Mouse (Mus musculus) MEL (cell line): ENCODE results near the gene Golga4. TPM values are rescaled to one million over a fixed set of nuclear protein-coding genes. Genes with fewer than 3 reads are reported as not detected.

Experiments
- DNase-seq: peaks from one replicate; pipeline ENCODE4 v3.0.0; 2011; ENCODE audit warnings: low read depth, low spot score
- H3K27ac ChIP-seq: 2 replicates; pipeline ENCODE4 v1.5.1; 2012; ENCODE audit warnings: low read depth, mild to moderate bottlenecking, control low read depth, low read length, moderate library complexity; ENCODE audit not compliant: control insufficient read depth
- H3K27me3 ChIP-seq, 2 experiments: fragments of 150-350 bp in 1 of 2; sonication (generic) in 1 of 2; 2 replicates each; pipeline ENCODE4 v1.6.1; 2012; ENCODE audit warnings: low read length in 2 of 2, mild to moderate bottlenecking in 2 of 2, improper control_type of control experiment in 1 of 2, moderate library complexity in 1 of 2; ENCODE audit not compliant: insufficient read depth in 2 of 2, control insufficient read depth in 1 of 2
- H3K36me3 ChIP-seq, 2 experiments: 2 replicates each; pipeline ENCODE4 v1.6.1; 2012 to 2014; ENCODE audit warnings: low read length in 2 of 2, improper control_type of control experiment in 1 of 2, inconsistent platforms in 1 of 2, mild to moderate bottlenecking in 1 of 2; ENCODE audit not compliant: insufficient read depth in 2 of 2, control insufficient read depth in 1 of 2
- H3K4me1 ChIP-seq, 2 experiments: fragments of 150-350 bp in 1 of 2; sonication (generic) in 1 of 2; 2 replicates each; pipeline ENCODE4 v1.6.1; 2012; ENCODE audit warnings: low read length in 2 of 2, improper control_type of control experiment in 1 of 2, mild to moderate bottlenecking in 1 of 2; ENCODE audit not compliant: insufficient read depth in 2 of 2, control insufficient read depth in 1 of 2
- H3K4me3 ChIP-seq, 2 experiments: fragments of 150-350 bp in 1 of 2; sonication (generic) in 1 of 2; 2 replicates each; pipeline ENCODE4 v1.5.1; 2012; ENCODE audit warnings: low read depth in 2 of 2, low read length in 2 of 2, mild to moderate bottlenecking in 2 of 2, moderate library complexity in 2 of 2, control low read depth in 1 of 2, improper control_type of control experiment in 1 of 2; ENCODE audit not compliant: control insufficient read depth in 1 of 2, insufficient read depth in 1 of 2
- H3K79me2 ChIP-seq: 2 replicates; pipeline ENCODE4 v1.6.1; 2012; ENCODE audit warnings: mild to moderate bottlenecking, low read length, moderate library complexity; ENCODE audit not compliant: control insufficient read depth, poor library complexity, insufficient read depth
- H3K9ac ChIP-seq: 2 replicates; pipeline ENCODE4 v1.6.1; 2012; ENCODE audit warnings: low read depth, mild to moderate bottlenecking, control low read depth, low read length, moderate library complexity; ENCODE audit not compliant: control insufficient read depth, poor library complexity, severe bottlenecking
- H3K9me3 ChIP-seq: fragments of 150-350 bp; sonication (generic); replicated peaks from 2 replicates; pipeline ENCODE4 v1.6.1; 2012; ENCODE audit warnings: mild to moderate bottlenecking, low read length, improper control_type of control experiment, moderate library complexity; ENCODE audit not compliant: insufficient read depth
- BHLHE40 ChIP-seq: IDR thresholded peaks from 2 replicates; pipeline ENCODE4 v1.6.1; 2012; ENCODE audit warnings: low read depth, mild to moderate bottlenecking, inconsistent platforms, low read length, improper control_type of control experiment, borderline replicate concordance
- CTCF ChIP-seq, 3 experiments: IDR thresholded peaks in 2 of 3; conservative IDR thresholded peaks in 1 of 3; 2 replicates each; pipeline ENCODE4 v1.5.1; 2011 to 2012; ENCODE audit warnings: low read length in 3 of 3, low read depth in 2 of 3, mild to moderate bottlenecking in 2 of 3, improper control_type of control experiment in 1 of 3, inconsistent platforms in 1 of 3, mixed read lengths in 1 of 3, moderate library complexity in 1 of 3; ENCODE audit not compliant: control insufficient read depth in 1 of 3, insufficient read depth in 1 of 3, poor library complexity in 1 of 3, severe bottlenecking in 1 of 3
- ETS1 ChIP-seq: IDR thresholded peaks from 2 replicates; pipeline ENCODE4 v1.6.1; 2012; ENCODE audit warnings: low read depth, mild to moderate bottlenecking, inconsistent platforms, low read length, improper control_type of control experiment, moderate library complexity
- GABPA ChIP-seq: IDR thresholded peaks from 2 replicates; pipeline ENCODE4 v1.6.1; 2012; ENCODE audit warnings: low read depth, mild to moderate bottlenecking, inconsistent platforms, low read length, improper control_type of control experiment, moderate library complexity
- KAT2A ChIP-seq: conservative IDR thresholded peaks from 2 replicates; pipeline ENCODE4 v1.6.1; 2012; ENCODE audit warnings: low read depth, low read length, improper control_type of control experiment, inconsistent platforms
- MAFK ChIP-seq: IDR thresholded peaks from 2 replicates; pipeline ENCODE4 v1.6.1; 2011; ENCODE audit warnings: low read depth, mild to moderate bottlenecking, low read length, improper control_type of control experiment, borderline replicate concordance
- MAX ChIP-seq: IDR thresholded peaks from 2 replicates; pipeline ENCODE4 v1.6.1; 2011; ENCODE audit warnings: low read length, improper control_type of control experiment
- MAZ ChIP-seq: IDR thresholded peaks from 2 replicates; pipeline ENCODE4 v1.6.1; 2012; ENCODE audit warnings: low read depth, mild to moderate bottlenecking, inconsistent platforms, low read length, improper control_type of control experiment
- MEF2A ChIP-seq: IDR thresholded peaks from 2 replicates; pipeline ENCODE4 v1.6.1; 2014; ENCODE audit warnings: low read depth, mild to moderate bottlenecking, inconsistent platforms, low read length, improper control_type of control experiment; ENCODE audit not compliant: poor library complexity, insufficient replicate concordance, severe bottlenecking; ENCODE audit errors: extremely low read depth
- MYB ChIP-seq: IDR thresholded peaks from 2 replicates; pipeline ENCODE4 v1.6.1; 2011; ENCODE audit warnings: mild to moderate bottlenecking, low read depth, low read length, improper control_type of control experiment
- MYC ChIP-seq: IDR thresholded peaks from 2 replicates; pipeline ENCODE4 v1.6.1; 2011; ENCODE audit warnings: low read depth, mild to moderate bottlenecking, low read length, improper control_type of control experiment, moderate library complexity
- NELFE ChIP-seq: IDR thresholded peaks from 2 replicates; pipeline ENCODE4 v1.6.1; 2011; ENCODE audit warnings: low read depth, low read length, improper control_type of control experiment
- NRF1 ChIP-seq: IDR thresholded peaks from 2 replicates; pipeline ENCODE4 v1.6.1; 2014; ENCODE audit warnings: low read depth, mild to moderate bottlenecking, inconsistent platforms, low read length, improper control_type of control experiment, moderate library complexity; ENCODE audit not compliant: poor library complexity, insufficient read depth, severe bottlenecking
- POLR2A ChIP-seq, 2 experiments: IDR thresholded peaks; 2 replicates each; pipeline ENCODE4 v1.6.1; 2011 to 2012; ENCODE audit warnings: low read length in 2 of 2, mild to moderate bottlenecking in 2 of 2, control low read depth in 1 of 2, improper control_type of control experiment in 1 of 2, low read depth in 1 of 2, moderate library complexity in 1 of 2; ENCODE audit not compliant: control insufficient read depth in 1 of 2, insufficient read depth in 1 of 2, poor library complexity in 1 of 2
- POLR2AphosphoS2 ChIP-seq: IDR thresholded peaks from 2 replicates; pipeline ENCODE4 v1.6.1; 2011; ENCODE audit warnings: low read length, improper control_type of control experiment
- POLR2AphosphoS5 ChIP-seq: IDR thresholded peaks from 2 replicates; pipeline ENCODE4 v1.6.1; 2012; ENCODE audit warnings: low read depth, borderline replicate concordance, mild to moderate bottlenecking, inconsistent platforms, low read length, moderate library complexity, mixed read lengths
- RAD21 ChIP-seq: IDR thresholded peaks from 2 replicates; pipeline ENCODE4 v1.6.1; 2011; ENCODE audit warnings: mild to moderate bottlenecking, low read depth, low read length, improper control_type of control experiment
- SIN3A ChIP-seq: IDR thresholded peaks from 2 replicates; pipeline ENCODE4 v1.6.1; 2012; ENCODE audit warnings: low read length, improper control_type of control experiment, inconsistent platforms
- SMC3 ChIP-seq: IDR thresholded peaks from 2 replicates; pipeline ENCODE4 v1.6.1; 2011; ENCODE audit warnings: low read depth, low read length, improper control_type of control experiment
- TAL1 ChIP-seq: IDR thresholded peaks from 2 replicates; pipeline ENCODE4 v1.6.1; 2012; ENCODE audit warnings: mild to moderate bottlenecking, inconsistent platforms, low read length, moderate library complexity, mixed read lengths
- UBTF ChIP-seq: IDR thresholded peaks from 2 replicates; pipeline ENCODE4 v1.6.1; 2012; ENCODE audit warnings: low read depth, mild to moderate bottlenecking, inconsistent platforms, low read length, improper control_type of control experiment, moderate library complexity, borderline replicate concordance; ENCODE audit not compliant: insufficient read depth
- USF1 ChIP-seq: IDR thresholded peaks from 2 replicates; pipeline ENCODE4 v1.6.1; 2014; ENCODE audit warnings: low read depth, mild to moderate bottlenecking, inconsistent platforms, low read length, improper control_type of control experiment, moderate library complexity
- ZC3H11A ChIP-seq: IDR thresholded peaks from 2 replicates; pipeline ENCODE4 v1.6.1; 2012; ENCODE audit warnings: low read depth, mild to moderate bottlenecking, inconsistent platforms, low read length, improper control_type of control experiment
- ZKSCAN1 ChIP-seq: IDR thresholded peaks from 2 replicates; pipeline ENCODE4 v1.6.1; 2012; ENCODE audit warnings: low read depth, mild to moderate bottlenecking, inconsistent platforms, low read length, improper control_type of control experiment, moderate library complexity
- polyA plus RNA-seq, 2 experiments: library from polyadenylated mRNA; stranded (reverse) in 1 of 2; unstranded in 1 of 2; fragments of >175 nt in 1 of 2; fragments of >200 nt in 1 of 2; gene quantifications; 2 replicates each; pipeline versions ENCODE4 v1.2.1 to v1.2.4; 2012; ENCODE audit warnings: low replicate concordance in 2 of 2, low read depth in 1 of 2; ENCODE audit not compliant: insufficient read length in 2 of 2, insufficient read depth in 1 of 2, missing spikeins in 1 of 2
- total RNA-seq: library from RNA; depleted of rRNA; stranded (reverse); fragments of 300-350 nt; gene quantifications from 2 replicates; pipeline ENCODE4 v1.2.3, GENCODE M21; 2012

The Golga4 gene
- total and polyA plus RNA-seq, 3 experiments, result 29.8 to 465 (median 38.9) TPM

DNA sequence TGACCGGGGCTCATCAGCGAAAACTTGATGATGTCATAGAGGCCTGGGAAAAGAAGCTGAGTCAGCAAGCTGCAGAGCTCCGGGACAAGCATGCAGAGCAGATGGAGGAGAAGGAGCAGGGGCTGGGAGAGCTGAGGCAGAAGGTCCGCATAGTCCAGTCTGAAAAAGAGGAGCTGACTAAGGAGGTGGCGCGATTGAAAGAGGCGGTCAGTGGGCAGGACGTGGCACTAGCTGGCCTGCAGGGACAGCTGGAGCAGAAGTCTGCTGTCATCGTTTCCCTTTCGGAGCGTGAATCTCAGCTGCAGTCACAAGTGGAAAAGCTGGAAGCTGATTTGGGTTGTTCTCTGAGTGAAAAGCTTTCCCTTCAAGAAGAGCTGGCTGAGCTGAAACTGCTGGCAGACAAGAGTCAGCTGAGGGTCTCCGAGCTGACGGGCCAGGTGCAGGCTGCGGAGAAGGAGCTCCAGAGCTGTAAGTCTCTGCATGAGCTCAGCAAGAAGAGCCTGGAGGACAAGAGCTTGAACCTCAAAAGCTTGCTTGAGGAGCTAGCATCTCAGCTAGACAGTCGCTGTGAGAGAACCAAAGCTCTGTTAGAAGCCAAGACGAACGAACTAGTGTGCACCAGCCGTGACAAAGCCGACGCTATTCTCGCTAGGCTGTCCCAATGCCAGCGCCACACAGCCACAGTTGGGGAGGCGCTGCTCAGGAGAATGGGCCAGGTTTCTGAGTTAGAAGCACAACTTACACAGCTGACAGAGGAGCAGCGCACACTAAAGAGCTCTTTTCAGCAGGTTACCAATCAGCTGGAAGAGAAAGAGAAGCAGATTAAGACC, 51.1 kb downstream of the Golga4 start:
- DNase-seq, result no peak
- Histone ChIP-seq H3K36me3 (peaks cover 0 to 13% of the 10 kb centered on the region in 2 experiments; a peak in 2 of 4 replicates), H3K27me3 (no peaks in the 10 kb centered on the region), H3K79me2 (no peaks in the 10 kb centered on the region), H3K27ac (no peak overlapping the region), H3K4me1 (no peaks in the 10 kb centered on the region), H3K9me3 (no peaks in the 10 kb centered on the region), H3K9ac (no peak overlapping the region)
- TF ChIP-seq TAL1 (no peak), MAFK (no peak), USF1 (no peak), NRF1 (no peak), MAX (no peak), KAT2A (no peak), ZKSCAN1 (no peak), MYB (no peak)
- TF ChIP-seq, all 39 proteins: peak for 0
- no peak overlapping the region for H3K4me3 ChIP-seq

DNA sequence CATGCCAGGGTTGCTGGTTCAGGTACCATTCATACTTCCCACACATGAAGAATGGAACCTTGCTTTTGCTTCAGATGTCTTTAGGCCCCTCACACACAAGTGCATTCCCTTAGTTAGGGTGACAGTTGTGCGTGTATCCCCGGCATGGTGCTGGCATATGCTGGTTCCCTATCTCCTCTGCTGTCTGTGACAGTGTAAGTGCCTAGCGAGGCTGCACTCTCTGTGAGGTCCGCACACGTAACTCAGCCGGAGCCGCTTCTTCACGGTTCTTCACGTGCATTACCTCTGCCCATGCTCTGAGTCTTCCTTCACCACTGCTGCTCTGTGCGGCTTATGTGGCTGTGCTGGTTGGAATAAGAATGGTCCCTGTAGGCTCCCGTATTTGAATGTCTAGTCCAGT, 57.3 kb downstream of the Golga4 start:
- H3K4me3 ChIP-seq, result no peak overlapping the region
- no peaks in the 10 kb centered on the region for H3K9me3 ChIP-seq
- H3K4me1 ChIP-seq, result no peaks in the 10 kb centered on the region
- H3K36me3 ChIP-seq, result peaks cover 0 to 10% of the 10 kb centered on the region in 2 experiments; a peak in 2 of 4 replicates
- TF ChIP-seq POLR2AphosphoS2, result no peak
- TF ChIP-seq BHLHE40, result no peak
- no peak overlapping the region for H3K9ac ChIP-seq
- DNase-seq, result no peak
- H3K27me3 ChIP-seq, result no peaks in the 10 kb centered on the region
- no peaks in the 10 kb centered on the region for H3K79me2 ChIP-seq
- H3K27ac ChIP-seq, result no peak overlapping the region

DNA sequence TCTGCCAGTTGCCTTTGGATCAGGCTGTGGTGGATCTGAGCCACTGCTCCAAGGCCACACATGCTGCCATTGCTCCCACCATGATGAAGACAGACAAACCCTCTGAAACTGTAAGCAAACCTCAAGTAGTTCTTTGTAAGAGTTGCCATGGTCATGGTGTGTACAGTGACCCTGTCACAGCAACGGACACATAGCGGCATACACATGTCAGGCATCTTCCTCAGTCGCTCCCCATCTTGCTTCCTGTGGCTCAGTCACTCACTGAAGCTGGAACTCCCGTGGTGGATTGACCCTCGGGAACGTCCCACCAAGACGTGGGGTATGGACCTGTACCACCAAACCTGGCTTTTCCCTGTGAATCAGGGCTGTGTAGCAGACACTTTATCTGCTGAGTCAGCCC, 57.8 kb downstream of the Golga4 start:
- H3K27me3 ChIP-seq, result no peaks in the 10 kb centered on the region
- no peak overlapping the region for H3K9ac ChIP-seq
- H3K36me3 ChIP-seq, result peaks cover 0 to 13% of the 10 kb centered on the region in 2 experiments; a peak in 2 of 4 replicates
- no peak overlapping the region for H3K27ac ChIP-seq
- H3K79me2 ChIP-seq, result no peaks in the 10 kb centered on the region
- TF ChIP-seq POLR2AphosphoS5 (no peak), MEF2A (no peak), ETS1 (no peak), MAZ (no peak), MYC (no peak), RAD21 (no peak), GABPA (no peak), NELFE (no peak), MAFK (no peak), BHLHE40 (no peak), SMC3 (no peak), UBTF (no peak), KAT2A (no peak), POLR2A (IDR thresholded peaks at IDR 0.05; ENCODE audit: control insufficient read depth in 1 of 2, insufficient read depth in 1 of 2, low read depth in 1 of 2, low read length in 2 of 2, poor library complexity in 1 of 2) (no peak), SIN3A (no peak), CTCF (IDR thresholded peaks at IDR 0.05 in 2 of 3, conservative IDR thresholded peaks at IDR 0.05 in 1 of 3; ENCODE audit: control insufficient read depth in 1 of 3, insufficient read depth in 1 of 3, low read depth in 2 of 3, low read length in 3 of 3, poor library complexity in 1 of 3, severe bottlenecking in 1 of 3) (no peak), USF1 (no peak), ZC3H11A (no peak)
- H3K9me3 ChIP-seq, result no peaks in the 10 kb centered on the region
- no peak overlapping the region for H3K4me3 ChIP-seq
- no peak for DNase-seq
- H3K4me1 ChIP-seq, result no peaks in the 10 kb centered on the region
